Mouse (Mus musculus) hindlimb bud, embryonic 11.5 days (tissue): ENCODE data around the gene Inpp4b.

Experiments
- DNase-seq: peaks from one replicate; pipeline ENCODE4 v3.0.0-alpha.2; 2012; ENCODE audit warnings: low read depth, low spot score; ENCODE audit errors: extremely low spot score

Gene Inpp4b

DNA sequence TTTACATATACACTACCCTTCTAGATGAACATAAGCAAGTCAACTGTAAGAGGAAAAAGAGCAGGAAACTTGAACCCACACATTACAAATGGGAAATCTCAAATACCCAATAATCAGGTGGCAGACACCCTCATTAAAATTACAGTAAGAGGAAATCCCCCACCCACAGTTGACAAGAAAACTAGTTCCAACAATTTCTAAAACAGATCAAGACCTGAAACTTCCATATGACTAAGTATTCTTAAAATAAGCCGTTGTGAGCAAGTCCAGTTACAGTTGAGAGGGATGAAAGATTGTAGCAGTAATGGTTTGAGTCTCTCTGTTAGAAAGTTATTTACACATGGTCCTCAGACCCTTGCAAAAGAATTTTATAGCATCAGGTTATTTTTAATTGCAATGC is 480.8 kb downstream of the Inpp4b start:
- DNase-seq, result no peak

DNA sequence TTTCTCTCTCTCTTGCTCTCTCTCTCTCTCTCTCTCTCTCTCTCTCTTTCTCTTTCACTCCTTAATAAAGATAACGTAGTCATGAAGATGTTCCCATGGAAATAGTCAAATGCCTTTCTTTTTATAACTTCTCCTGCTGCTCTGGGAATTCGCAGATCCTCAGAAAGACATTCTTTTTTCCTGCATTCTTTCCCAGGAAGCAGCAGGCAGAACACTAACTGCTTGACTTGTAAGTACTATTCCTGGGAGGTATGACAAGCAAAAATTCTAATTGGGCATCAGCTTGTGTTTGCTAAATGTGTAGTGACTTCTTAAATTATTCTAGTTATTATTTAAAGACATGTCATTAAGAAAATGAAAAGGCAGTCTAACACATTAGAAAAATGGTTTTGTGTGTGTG is 482.6 kb downstream of the Inpp4b start:
- no peak for DNase-seq

DNA sequence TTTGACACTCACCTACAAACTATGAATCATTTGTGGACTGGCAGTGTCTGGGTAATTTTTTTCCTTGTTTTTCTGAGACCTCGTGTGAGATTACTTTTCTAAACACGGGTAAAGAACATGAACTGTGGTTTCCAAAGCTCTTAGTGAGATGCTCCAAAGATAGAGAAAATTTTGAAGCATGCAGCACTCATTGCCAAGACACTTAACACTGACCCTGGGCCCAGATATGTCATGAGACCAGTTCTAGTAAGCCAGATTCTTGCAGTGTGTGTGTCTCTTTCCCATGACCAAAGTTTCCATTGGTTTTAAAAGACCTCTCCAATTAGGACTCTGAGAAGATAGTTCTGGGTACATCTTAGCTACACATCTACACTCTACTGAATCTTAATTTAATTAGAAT is 484.1 kb downstream of the Inpp4b start:
- no peak for DNase-seq

DNA sequence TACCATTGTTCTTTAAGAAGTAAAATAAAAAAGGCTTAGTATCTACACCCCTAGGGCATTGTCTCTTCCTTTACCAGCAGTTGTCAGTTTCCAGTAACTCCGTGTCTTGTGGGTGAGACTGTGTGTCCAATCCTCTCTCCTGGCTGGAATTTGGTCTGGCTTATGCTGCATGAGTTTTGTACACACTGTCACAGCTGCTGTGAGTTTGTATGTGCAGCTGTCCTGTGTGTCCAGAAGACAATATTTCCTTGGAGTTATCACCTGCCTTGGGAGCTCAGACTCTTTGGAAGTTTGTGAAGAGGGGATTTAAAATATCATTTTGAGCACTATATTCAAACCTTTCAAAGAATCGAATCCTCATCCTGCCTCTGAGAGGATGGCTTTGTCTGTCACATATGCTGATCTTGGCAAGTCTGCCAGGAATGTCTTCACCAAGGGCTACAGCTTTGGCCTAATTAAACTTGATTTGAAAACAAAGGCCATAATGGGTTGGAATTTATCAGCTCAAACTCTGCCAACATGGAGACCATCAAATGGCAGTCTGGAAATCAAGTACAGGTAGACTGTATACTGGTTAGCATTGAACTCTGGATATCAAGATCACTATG is 485.1 kb downstream of the Inpp4b start:
- no peak for DNase-seq

DNA sequence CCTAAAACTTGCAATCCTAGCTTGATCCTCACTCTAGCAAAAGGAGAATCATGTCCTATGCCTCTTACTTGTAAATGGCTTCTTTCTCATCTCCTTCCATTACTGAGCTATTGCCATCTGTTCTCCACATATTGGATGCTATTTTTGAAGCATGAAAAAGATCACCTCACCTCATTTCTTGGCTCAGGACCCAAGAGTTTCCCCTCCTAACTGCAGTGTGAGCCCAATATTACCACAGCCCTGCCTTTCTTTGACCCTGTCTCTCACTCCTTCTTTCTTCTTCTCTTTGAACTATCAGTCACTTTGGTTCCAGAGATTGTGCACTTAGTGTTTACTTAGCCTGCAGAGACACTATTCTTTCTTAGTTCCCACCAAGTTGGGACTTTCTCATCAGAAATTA is 489.1 kb downstream of the Inpp4b start:
- no peak for DNase-seq

DNA sequence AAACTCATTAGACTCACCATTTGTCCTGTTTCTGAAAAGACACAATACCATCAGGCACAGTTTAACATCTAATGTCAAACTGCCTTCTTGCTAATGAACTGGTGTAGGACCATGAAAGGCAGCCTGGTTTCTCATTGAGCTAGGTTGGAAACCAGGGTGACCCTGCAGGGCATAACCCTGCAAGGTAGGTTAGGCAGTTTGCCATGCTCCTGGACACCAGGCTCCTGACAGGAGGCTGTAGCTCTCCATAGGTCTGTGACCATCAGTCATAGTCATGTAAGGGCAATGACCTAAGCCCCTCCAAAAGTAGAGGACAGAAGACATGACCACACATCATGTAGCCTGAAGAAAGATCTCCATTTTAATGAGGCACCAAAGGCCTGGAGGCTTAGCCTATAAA is 491.5 kb downstream of the Inpp4b start:
- no peak for DNase-seq

DNA sequence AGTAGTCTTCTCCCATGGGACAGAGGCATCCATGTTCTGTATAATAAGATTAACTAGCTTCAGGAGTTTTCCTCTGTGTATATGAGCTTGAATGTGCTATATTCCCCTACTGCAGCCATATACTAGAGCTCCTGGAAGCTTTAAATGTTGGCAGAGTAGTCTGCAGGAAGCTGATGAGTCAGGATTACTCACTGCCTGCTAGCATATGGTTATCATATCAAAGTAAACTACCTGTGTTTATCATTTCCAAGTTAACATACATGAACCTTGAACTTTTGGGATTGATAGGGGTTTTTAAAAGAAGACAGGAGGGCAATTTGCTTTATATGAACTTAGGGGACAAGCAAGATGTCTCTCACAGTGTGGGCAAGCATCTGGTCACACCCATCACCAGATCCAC is 498.2 kb downstream of the Inpp4b start:
- DNase-seq, result no peak

DNA sequence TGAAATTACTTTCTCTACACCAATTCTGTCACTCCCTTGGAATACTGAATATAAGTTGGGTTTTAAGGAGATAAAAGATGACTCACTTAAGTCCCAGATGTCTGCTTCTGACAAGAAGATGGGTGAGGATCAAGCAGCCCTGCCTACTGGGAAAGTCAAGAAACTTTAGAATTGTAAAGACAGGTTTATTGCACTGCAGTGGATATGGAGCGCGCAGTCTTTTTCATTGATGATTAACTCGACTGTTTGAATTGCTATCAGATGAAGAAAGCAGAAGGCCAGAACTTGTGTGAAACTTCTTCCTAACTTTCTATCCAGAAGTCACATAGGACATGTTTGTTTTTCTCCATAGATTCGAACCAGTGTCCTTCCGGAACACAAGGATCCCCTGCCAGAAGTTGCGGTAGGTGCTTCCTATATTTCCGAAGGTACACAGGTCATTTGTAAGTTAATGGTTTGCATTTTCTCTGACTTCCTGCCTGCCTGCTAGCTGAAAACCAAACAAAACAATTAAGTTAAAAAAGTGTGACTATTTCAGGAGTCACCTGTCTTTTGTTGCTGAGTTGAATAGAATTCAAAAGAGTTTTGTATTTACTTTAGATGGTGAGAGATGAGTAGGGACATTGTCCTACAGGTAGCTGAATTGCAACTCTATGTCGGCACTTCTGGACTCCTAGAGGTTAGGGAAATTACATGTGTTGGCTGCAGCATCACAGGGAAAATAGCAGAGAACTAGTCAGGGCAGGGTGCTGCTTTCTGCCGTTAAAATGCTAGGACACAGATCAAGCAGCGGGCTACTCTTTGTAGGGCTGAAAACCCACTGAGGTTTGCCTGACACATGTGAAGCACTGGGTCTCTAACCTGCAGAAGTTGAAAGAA is 502.0 kb downstream of the Inpp4b start:
- no peak for DNase-seq

DNA sequence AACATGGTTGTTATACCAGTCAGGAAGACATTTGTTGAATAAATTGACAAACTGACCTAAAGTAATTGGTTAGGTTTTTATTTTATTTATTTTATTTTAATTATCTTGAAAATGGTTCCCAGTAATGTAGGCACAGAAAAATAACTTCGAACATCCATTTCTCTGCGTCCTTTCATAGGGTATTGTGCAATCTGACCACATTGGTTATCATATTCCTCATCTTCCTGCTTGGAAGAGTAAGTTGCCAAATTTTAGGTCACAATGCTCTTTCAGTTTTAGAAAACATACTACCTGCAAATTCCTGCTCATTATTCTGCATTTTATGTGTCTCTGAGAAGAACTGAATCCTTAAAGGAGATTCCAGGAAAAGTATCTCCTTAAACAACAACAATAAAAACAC is 505.6 kb downstream of the Inpp4b start:
- no peak for DNase-seq

DNA sequence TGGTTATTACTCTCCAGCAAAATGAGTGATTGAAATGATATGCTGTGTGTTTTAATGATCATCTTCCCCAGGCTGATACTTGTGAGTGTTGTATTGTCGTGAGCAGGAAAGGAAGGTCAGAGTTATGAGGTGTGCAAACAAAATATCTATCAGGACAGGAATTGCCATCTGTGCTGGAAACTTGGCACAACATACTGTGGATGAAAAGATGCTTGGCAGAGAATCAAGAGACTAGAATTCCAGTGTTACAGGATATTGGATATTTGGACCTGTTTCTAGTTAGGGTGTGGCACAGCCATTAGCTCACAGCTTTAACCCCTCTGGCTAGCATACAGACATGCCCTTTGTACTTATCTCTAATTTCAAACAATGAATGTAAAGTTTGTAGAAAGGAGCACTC is 507.6 kb downstream of the Inpp4b start:
- DNase-seq, result no peak

DNA sequence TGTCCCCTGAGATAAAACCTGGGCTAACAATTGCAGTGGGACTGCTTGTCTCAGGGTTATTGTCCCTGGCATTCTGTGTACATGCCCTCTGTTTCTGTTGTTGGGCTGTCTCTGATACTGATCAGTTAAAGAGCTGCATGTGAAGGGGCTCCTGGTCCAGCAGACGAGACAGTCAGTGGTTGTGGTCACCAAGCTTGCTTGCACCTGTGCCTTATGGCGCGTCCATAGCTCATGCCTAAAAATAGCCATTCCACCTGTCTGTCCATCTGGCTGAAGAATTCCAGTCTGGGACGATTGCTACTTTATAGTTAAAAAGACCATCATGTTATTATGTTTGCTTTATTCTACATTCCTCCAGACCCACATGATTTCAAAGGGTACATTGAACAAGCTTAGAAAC is 510.8 kb downstream of the Inpp4b start:
- DNase-seq, result no peak

DNA sequence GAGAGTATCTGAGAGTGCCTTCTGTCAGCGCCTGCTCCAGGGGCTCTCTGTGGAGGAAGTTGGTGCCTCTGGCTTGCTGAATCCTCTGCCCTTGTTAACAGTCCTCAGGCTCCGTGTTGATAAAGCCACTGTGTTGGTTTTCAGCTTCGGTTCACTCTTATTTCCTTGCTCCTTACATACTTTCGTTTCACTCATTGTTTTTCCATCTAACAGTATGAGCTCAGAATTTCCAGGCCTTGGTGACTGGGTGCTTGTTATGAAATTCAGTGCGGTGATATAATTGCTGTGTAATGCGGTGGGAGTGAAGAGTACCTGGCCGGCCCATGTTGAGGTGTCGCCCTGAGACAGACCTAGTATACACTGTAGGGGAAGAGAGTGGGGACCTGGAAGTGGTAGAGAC is 512.2 kb downstream of the Inpp4b start:
- no peak for DNase-seq

DNA sequence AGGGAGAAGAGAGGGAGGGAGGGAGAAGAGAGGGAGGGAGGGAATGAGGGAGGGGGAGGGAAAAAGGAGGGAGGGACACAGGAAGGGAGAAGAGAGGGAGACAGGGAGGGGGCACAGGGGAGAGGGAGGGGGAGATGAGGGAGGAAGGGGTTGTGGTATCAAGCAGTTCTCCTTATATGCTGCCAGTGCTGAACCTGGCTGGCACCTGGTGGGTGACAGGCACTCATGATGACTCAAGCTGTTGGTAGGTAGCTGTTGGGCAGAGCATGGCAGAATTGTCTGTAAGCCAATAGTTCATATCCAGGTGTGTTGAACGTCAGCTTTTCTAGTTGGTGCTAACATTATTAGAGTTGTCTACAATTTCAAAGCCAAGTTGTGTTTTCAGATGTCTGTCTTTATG is 512.7 kb downstream of the Inpp4b start:
- no peak for DNase-seq

DNA sequence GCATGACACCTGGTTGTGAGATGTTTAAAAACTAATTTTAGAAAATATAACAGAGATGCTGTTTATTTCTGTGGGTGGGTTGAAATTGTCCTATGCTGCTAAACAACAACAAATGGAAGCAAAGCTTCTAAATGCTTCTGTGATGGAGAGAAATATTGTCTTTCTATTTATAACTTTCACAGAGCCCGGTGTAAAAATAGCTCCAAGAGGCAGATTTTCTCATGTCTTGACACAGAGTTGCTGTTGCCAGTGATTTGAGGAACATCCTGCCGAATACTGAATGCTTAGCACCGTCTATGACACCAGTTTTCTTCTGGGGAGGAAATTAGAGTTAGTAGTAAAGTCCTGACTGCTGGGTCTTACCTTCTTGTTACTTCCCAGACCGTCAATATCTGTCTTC is 513.8 kb downstream of the Inpp4b start:
- DNase-seq, result no peak

DNA sequence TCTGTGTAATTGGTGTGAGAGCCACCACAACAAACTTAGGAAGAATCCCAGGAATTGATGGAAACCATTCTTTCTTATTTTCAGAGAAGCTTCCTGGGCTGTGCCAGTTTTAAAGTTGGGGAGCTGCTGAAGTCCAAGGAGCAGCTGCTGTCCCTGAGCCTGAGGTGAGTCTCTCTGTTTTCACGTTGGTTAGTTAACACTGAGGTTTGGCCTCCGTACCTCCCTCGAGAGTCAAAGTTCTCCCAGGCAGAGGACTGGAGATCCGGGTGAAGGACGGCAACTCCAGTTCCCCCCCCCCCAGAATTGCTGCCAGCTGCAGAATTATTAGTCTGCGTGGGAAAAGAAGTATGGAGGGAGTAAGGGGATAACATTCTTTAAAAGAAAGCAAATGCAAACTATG is 514.3 kb downstream of the Inpp4b start:
- DNase-seq, result no peak

DNA sequence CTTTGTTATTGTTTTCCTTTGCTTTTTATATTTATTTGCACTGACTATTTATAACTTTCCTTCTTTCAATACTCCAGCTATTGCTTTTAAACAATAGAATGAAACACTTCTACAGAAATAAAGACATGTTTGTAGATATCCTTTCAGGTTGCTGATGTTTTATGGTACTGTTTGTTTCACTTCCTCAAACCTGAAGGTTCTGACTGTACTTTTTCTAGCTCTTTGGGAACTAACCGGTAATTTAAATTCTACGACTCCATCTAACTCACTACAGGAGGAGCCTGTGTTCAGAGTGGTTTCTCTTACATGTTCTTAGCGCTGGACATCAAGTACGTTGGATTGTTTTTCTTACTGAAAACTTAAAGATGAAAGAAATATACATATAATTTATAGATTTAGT is 516.0 kb downstream of the Inpp4b start:
- DNase-seq, result no peak

DNA sequence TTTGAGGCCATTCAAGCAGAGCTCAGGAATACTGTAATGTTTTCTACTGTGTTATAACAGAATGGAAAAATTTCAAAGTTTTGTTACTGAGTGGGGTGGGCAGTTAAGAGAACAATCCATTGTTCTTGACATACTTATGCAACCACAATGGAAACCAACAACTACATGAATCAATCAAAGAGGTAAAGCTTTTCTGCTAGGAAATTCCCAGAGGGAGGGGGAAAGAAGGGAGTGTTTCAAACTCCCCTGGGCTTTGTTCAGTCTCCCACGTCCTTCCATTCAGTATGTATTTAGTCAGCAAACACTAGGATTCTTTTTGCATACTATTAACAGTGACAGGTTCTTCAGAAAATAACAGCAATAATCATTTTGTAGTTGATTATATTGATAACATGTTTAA is 517.4 kb downstream of the Inpp4b start:
- no peak for DNase-seq

DNA sequence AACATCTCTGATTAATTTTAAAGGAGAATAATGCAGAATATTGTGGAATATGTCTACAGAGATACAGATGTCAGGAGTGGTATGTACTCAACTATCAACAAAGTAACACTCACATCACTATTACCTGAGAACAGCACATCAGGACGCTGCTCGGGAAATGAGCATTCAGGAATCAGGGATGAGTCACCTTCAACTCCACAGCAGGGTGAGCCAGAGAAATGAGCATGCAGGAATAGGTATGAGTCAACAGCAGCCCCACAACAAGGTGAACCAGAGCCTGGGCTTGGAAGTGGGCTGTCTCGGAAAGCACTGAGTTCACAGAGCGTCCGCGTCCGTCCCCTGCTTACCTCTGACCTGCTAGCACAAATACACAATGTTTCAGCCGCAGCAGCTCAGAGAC is 519.0 kb downstream of the Inpp4b start:
- no peak for DNase-seq

DNA sequence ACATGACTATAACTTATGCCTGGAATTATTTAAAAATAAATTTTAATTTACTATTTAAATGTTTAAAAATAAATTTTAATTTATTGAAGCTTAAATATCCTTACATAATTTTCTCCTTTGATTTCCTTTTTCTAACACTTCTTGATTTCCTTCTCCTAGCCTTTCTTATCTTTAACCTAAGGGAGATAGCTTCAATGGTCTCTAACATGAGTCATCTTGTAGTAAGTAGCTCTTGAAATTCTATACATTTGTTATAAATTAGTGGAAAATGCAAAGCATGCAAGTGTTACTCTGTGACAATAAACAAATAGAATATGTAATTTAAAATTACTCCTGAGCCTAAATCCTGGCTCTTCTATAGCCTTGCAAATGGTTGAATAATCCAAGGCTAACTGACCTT is 520.4 kb downstream of the Inpp4b start:
- no peak for DNase-seq

DNA sequence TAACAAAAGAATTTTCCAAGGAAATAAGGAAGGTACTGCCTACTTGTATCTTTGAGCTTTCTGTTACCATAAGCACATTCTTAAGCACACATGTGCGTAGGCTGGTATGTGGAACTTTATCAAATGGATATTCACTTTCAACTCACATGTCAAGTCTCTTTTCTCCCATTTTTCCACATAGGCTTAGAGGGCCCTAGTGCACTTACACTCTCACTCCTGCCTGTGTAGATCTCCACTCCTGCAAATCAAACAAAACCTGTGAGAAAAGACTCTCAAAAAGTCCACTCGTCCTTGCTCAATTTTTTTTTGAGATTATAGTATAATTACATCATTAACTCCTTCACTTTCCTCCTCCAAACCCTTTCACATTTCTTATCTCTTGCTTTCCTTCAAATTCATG is 522.0 kb downstream of the Inpp4b start:
- no peak for DNase-seq

DNA sequence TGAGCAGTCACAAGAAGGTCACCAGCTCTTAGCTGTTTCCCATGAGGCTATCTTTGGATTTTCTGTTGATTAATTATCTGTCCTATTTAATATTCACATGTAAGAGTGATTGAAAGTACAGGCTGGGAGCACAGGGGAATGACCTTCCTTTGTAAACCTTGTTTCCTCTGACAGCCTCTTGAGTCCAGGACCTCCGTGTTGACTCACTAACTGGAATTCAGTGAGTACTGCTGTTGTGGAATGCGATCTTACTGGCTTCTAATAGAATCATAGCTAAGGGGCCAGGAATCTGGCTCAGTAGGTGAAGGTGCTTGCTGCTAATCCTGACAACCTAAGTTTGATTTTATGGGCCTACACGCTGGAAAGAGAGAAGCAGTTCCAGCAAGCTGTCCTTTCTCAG is 523.3 kb downstream of the Inpp4b start:
- DNase-seq, result no peak

DNA sequence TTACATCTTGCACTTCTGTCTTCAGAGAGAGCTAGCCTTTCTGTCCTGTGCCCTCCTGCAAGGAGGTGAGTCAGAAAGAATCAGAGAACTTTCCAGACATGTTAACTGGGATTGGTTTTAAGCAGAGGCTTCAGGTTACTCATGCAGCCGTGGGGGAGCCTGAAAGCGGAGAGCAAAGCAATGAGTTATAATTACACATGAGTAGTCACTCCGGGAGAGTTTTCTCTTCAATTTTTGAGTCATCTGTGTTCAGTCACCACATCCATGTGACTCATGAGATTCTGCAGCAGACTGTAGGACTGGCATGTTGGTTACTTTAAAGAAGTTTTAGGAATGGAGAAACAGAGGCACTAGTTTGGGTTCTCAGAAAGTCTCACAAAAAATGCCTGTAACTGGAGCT is 524.7 kb downstream of the Inpp4b start:
- DNase-seq, result no peak

DNA sequence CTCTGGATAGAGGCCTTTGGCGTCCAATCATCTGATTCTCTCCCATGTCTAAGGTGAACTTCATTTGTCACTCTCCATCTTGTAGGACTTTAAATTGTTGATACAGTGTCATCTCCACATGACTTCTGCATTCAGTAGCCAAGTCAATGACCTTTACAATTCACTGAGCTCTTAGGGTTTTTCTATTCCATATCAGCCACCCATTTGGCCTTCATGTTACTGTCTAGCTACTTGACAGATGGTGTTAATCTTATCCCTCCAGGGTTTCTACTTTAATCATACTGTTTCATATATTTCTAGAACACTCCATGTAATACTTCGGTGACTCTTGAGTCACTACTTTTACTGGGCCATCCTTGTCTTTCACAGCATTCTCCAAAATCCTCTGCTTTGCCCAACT is 528.1 kb downstream of the Inpp4b start:
- no peak for DNase-seq
